Mouse (Mus musculus) hindbrain, embryonic 14.5 days (tissue): ENCODE data around the gene Rara. TPM values are rescaled to one million over a fixed set of nuclear protein-coding genes. Genes with fewer than 3 reads are reported as not detected.

Experiments
- ATAC-seq: fragments of 200-750 bp; cut with Nextera tagmentation; 2 replicates; pipeline ENCODE4 v1.8.0; 2017; ENCODE audit warnings: moderate number of reproducible peaks, mild to moderate bottlenecking, moderate TSS enrichment, moderate library complexity; ENCODE audit not compliant: low FRiP score
- DNase-seq: peaks from one replicate; pipeline ENCODE4 v3.0.0-alpha.2; 2015; ENCODE audit warnings: low spot score
- H3K27ac ChIP-seq: fragments of 300-500 bp; sonication (generic); 2 replicates; pipeline ENCODE4 v1.5.1; 2014; ENCODE audit warnings: mild to moderate bottlenecking, moderate library complexity
- H3K27me3 ChIP-seq: fragments of 300-500 bp; sonication (generic); 2 replicates; pipeline ENCODE4 v1.6.1; 2014; ENCODE audit warnings: mild to moderate bottlenecking, low read length, mixed read lengths; ENCODE audit not compliant: control insufficient read depth, insufficient read depth
- H3K36me3 ChIP-seq: fragments of 300-500 bp; sonication (generic); replicated peaks from 2 replicates; pipeline ENCODE4 v1.6.1; 2014; ENCODE audit not compliant: control insufficient read depth, insufficient read depth
- H3K4me1 ChIP-seq: fragments of 300-500 bp; sonication (generic); replicated peaks from 2 replicates; pipeline ENCODE4 v1.6.1; 2014; ENCODE audit warnings: antibody characterized with exemption, low read length, mixed read lengths; ENCODE audit not compliant: control insufficient read depth, insufficient read depth
- H3K4me2 ChIP-seq: fragments of 300-500 bp; sonication (generic); replicated peaks from 2 replicates; pipeline ENCODE4 v1.6.1; 2014; ENCODE audit warnings: mild to moderate bottlenecking, moderate library complexity
- H3K4me3 ChIP-seq: fragments of 300-500 bp; sonication (generic); replicated peaks from 2 replicates; pipeline ENCODE4 v1.5.1; 2014; ENCODE audit warnings: mild to moderate bottlenecking, low read length
- H3K9ac ChIP-seq: fragments of 300-500 bp; sonication (generic); 2 replicates; pipeline ENCODE4 v1.6.1; 2014
- H3K9me3 ChIP-seq: fragments of 300-500 bp; sonication (generic); 2 replicates; pipeline ENCODE4 v1.6.1; 2016; ENCODE audit warnings: low read length; ENCODE audit not compliant: control insufficient read depth
- WGBS: fragments of 180-500 bp; shearing (Covaris S2); extraction: QIAGEN DNeasy Blood & Tissue Kit; methylation state at CpG from one replicate; pipeline ENCODE4 v1.1.7; 2014; 5-methylcytosine and 5-hydroxymethylcytosine counted together
- polyA plus RNA-seq: library from polyadenylated mRNA; unstranded; fragments of >200 nt; fragmentation: Nextera tagmentation; extraction: Ambion mirVana; gene quantifications from 2 replicates; pipeline ENCODE4 v1.2.1, GENCODE M21; 2014

Gene Rara
- polyA plus RNA-seq, 1 experiment from 2014 or later, result 18.7 TPM

GRCm38 (mm10) chr11:98968716-98969495 lies 41.3 kb downstream of the Rara start:
- peak overlapping the region; percentile 90 for H3K27ac ChIP-seq
- peak; percentile 19 for ATAC-seq
- no peak overlapping the region for H3K4me3 ChIP-seq
- DNase-seq, result peak; percentile 71
- no peaks in the 10 kb centered on the region for H3K27me3 ChIP-seq
- H3K4me1 ChIP-seq, result peaks cover 79% of the 10 kb centered on the region
- peak overlapping the region; percentile 37 for H3K4me2 ChIP-seq
- H3K9me3 ChIP-seq, result no peaks in the 10 kb centered on the region
- H3K36me3 ChIP-seq, result peaks cover 35% of the 10 kb centered on the region
- 2% methylated on average over 20 of the region's 20 CpGs for WGBS
- peak overlapping the region; percentile 3 for H3K9ac ChIP-seq

GRCm38 (mm10) chr11:98969496-98969927 lies 41.9 kb downstream of the Rara start:
- Histone ChIP-seq H3K9ac (peak overlapping the region; percentile 44; the same call in 1 of the 2 replicates), H3K4me1 (peaks cover 73% of the 10 kb centered on the region), H3K36me3 (peaks cover 35% of the 10 kb centered on the region), H3K4me3 (no peak overlapping the region), H3K9me3 (no peaks in the 10 kb centered on the region), H3K27me3 (no peaks in the 10 kb centered on the region), H3K27ac (peak overlapping the region; percentile 90), H3K4me2 (peak overlapping the region; percentile 37)
- ATAC-seq, result peak; percentile 49
- 12% methylated on average over 17 of the region's 17 CpGs for WGBS
- DNase-seq, result peak; percentile 67

GRCm38 (mm10) chr11:98970191-98970925 lies 42.7 kb downstream of the Rara start:
- WGBS, result 32% methylated on average over 29 of the region's 29 CpGs
- H3K36me3 ChIP-seq, result peaks cover 35% of the 10 kb centered on the region
- ATAC-seq (no peak), DNase-seq (no peak)
- no peaks in the 10 kb centered on the region for H3K27me3 ChIP-seq
- H3K9me3 ChIP-seq, result no peaks in the 10 kb centered on the region
- H3K4me2 ChIP-seq, result peak overlapping the region; percentile 37
- H3K27ac ChIP-seq, result peak overlapping the region; percentile 90
- peak overlapping the region; percentile 44 for H3K9ac ChIP-seq
- H3K4me3 ChIP-seq, result no peak overlapping the region
- H3K4me1 ChIP-seq, result peaks cover 65% of the 10 kb centered on the region

- H3K4me2 ChIP-seq, result peak overlapping the region; percentile 8; the same call in 1 of the 2 replicates
Measured at GRCm38 (mm10) chr11:98971316-98972031, 43.9 kb downstream of the Rara start.

GRCm38 (mm10) chr11:98972215-98972614 lies 44.6 kb downstream of the Rara start:
- DNase-seq (peak; percentile 84), ATAC-seq (no peak)
- no peaks in the 10 kb centered on the region for H3K9me3 ChIP-seq
- H3K27me3 ChIP-seq, result no peaks in the 10 kb centered on the region
- H3K36me3 ChIP-seq, result peaks cover 35% of the 10 kb centered on the region
- peaks cover 46% of the 10 kb centered on the region for H3K4me1 ChIP-seq
- no peak overlapping the region for H3K9ac ChIP-seq
- no peak overlapping the region for H3K27ac ChIP-seq
- no peak overlapping the region for H3K4me2 ChIP-seq
- no peak overlapping the region for H3K4me3 ChIP-seq
- WGBS, result 54% methylated on average over 9 of the region's 9 CpGs

More at GRCm38 (mm10) chr11:98971316-98972031, 43.9 kb downstream of the Rara start:
- ATAC-seq (no peak), DNase-seq (peak; percentile 77)
- H3K36me3 ChIP-seq, result peaks cover 35% of the 10 kb centered on the region
- no peaks in the 10 kb centered on the region for H3K27me3 ChIP-seq
- H3K27ac ChIP-seq, result peak overlapping the region; percentile 90
- no peak overlapping the region for H3K9ac ChIP-seq
- no peak overlapping the region for H3K4me3 ChIP-seq
- peaks cover 53% of the 10 kb centered on the region for H3K4me1 ChIP-seq
- 38% methylated on average over 23 of the region's 23 CpGs for WGBS
- H3K9me3 ChIP-seq, result no peaks in the 10 kb centered on the region

- Histone ChIP-seq H3K4me3 (no peak overlapping the region), H3K36me3 (peaks cover 35% of the 10 kb centered on the region), H3K27me3 (no peaks in the 10 kb centered on the region), H3K4me2 (no peak overlapping the region), H3K4me1 (peaks cover 39% of the 10 kb centered on the region), H3K27ac (no peak overlapping the region), H3K9ac (no peak overlapping the region), H3K9me3 (no peaks in the 10 kb centered on the region)
- ATAC-seq (no peak), DNase-seq (no peak)
- WGBS, result 86% methylated on average over 9 of the region's 9 CpGs
Measured at GRCm38 (mm10) chr11:98972801-98973360, 45.3 kb downstream of the Rara start.

- DNase-seq (no peak), ATAC-seq (no peak)
- Histone ChIP-seq H3K4me2 (no peak overlapping the region), H3K27ac (no peak overlapping the region), H3K9me3 (no peaks in the 10 kb centered on the region), H3K4me3 (no peak overlapping the region), H3K9ac (no peak overlapping the region), H3K27me3 (no peaks in the 10 kb centered on the region), H3K36me3 (peaks cover 35% of the 10 kb centered on the region), H3K4me1 (peaks cover 32% of the 10 kb centered on the region)
- WGBS, result 85% methylated on average over 14 of the region's 14 CpGs
Measured at GRCm38 (mm10) chr11:98973584-98973983, 46.0 kb downstream of the Rara start.

GRCm38 (mm10) chr11:98974213-98974612 lies 46.6 kb downstream of the Rara start:
- Histone ChIP-seq H3K4me1 (peaks cover 26% of the 10 kb centered on the region), H3K9ac (no peak overlapping the region), H3K27me3 (no peaks in the 10 kb centered on the region), H3K36me3 (peaks cover 35% of the 10 kb centered on the region), H3K4me3 (no peak overlapping the region), H3K9me3 (no peaks in the 10 kb centered on the region), H3K4me2 (no peak overlapping the region), H3K27ac (no peak overlapping the region)
- ATAC-seq (no peak), DNase-seq (no peak)
- 78% methylated on average over 6 of the region's 6 CpGs for WGBS
